Mouse (Mus musculus): ENCODE results near the gene Rad51d.

DNA sequence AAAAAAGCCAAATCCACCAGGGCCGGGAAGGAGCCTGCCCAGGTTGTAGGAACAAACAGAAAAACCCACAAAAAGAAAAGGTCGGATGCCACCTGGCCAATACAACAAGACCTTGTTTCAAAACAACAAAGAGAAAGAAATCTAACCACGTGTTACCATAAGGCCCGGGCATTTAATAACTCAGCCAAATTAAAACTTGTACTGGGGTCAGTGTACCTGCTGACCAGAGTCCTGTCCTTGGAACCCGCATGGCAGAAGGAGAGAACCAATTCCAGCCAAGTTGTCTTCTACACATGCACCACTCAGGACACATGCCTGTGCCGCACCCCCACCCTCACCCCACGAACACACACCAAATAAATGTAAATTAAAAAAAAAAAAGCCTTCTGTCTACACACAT is 37.5 kb downstream of the Rad51d start:
- TF ChIP-seq POLR2A (IDR thresholded peaks at IDR 0.05; ENCODE audit: borderline replicate concordance, insufficient read depth, low read length), result no peak
- TF ChIP-seq CTCF (IDR thresholded peaks at IDR 0.05; ENCODE audit: borderline replicate concordance, insufficient read depth, low read depth, low read length), result no peak
